Mouse (Mus musculus): ENCODE data around the gene Sec14l1. TPM values are rescaled to one million over a fixed set of nuclear protein-coding genes. Genes with fewer than 3 reads are reported as not detected.
"Not testable (repeated sequence)": the region's sequence is repeated elsewhere in the genome, so short reads cannot be mapped to it uniquely, and the experiment has no call there.

The Sec14l1 gene
- 43.6 and 56.3 TPM in 2 replicates for polyA plus RNA-seq (2014; fragmentation: Nextera tagmentation; extraction: Ambion mirVana)

- peaks cover 16% of the 10 kb centered on the region for H3K36me3 ChIP-seq (ENCODE audit: control insufficient read depth, insufficient read depth, low read length)
- peak; percentile 98 for DNase-seq (ENCODE audit: low spot score)
- peak within 1 kb of the TSS; percentile 98 for H3K27ac ChIP-seq (ENCODE audit: low read depth, low read length)
- no peaks in the 10 kb centered on the region for H3K9me3 ChIP-seq (replicated peaks; ENCODE audit: control insufficient read depth, low read length)
- under 1% methylated on average over 54 of the region's 67 CpGs for WGBS
- H3K9ac ChIP-seq (ENCODE audit: low read length), result peak within 1 kb of the TSS; percentile 84
- peak within 1 kb of the TSS; percentile 69 for H3K4me2 ChIP-seq (ENCODE audit: low read length)
- H3K4me3 ChIP-seq (ENCODE audit: low read depth, low read length), result peak within 1 kb of the TSS; percentile 77
- no peaks in the 10 kb centered on the region for H3K27me3 ChIP-seq (replicated peaks; ENCODE audit: control insufficient read depth, insufficient read depth, low read length)
- ATAC-seq, result peak; percentile 96
- peaks cover 39% of the 10 kb centered on the region for H3K4me1 ChIP-seq (ENCODE audit: control insufficient read depth, insufficient read depth, low read length)
Observed at GRCm38 (mm10) chr11:117114592-117115345, at the start of gene Sec14l1. Gene Sec14l1, plus strand, starts transcription at chr11:117115168.

- not testable (repeated sequence) for H3K4me2 ChIP-seq (ENCODE audit: low read length); ATAC-seq; H3K4me3 ChIP-seq (ENCODE audit: low read depth, low read length); H3K27ac ChIP-seq (ENCODE audit: low read depth, low read length); H3K27me3 ChIP-seq (replicated peaks; ENCODE audit: control insufficient read depth, insufficient read depth, low read length); H3K4me1 ChIP-seq (ENCODE audit: control insufficient read depth, insufficient read depth, low read length); DNase-seq (ENCODE audit: low spot score); H3K9ac ChIP-seq (ENCODE audit: low read length); H3K36me3 ChIP-seq (ENCODE audit: control insufficient read depth, insufficient read depth, low read length); H3K9me3 ChIP-seq (replicated peaks; ENCODE audit: control insufficient read depth, low read length)
- 89% methylated on average over 5 of the region's 5 CpGs for WGBS
Observed at GRCm38 (mm10) chr11:117065602-117066001, 49.4 kb upstream of the Sec14l1 start.

- WGBS, result 74% methylated on average over 5 of the region's 5 CpGs
- Histone ChIP-seq H3K27ac (ENCODE audit: low read depth, low read length) (no peak overlapping the region; the same call in 1 of the 2 replicates), H3K9ac (ENCODE audit: low read length) (no peak overlapping the region), H3K4me3 (ENCODE audit: low read depth, low read length) (no peak overlapping the region), H3K9me3 (replicated peaks; ENCODE audit: control insufficient read depth, low read length) (no peaks in the 10 kb centered on the region), H3K36me3 (ENCODE audit: control insufficient read depth, insufficient read depth, low read length) (no peaks in the 10 kb centered on the region), H3K4me1 (ENCODE audit: control insufficient read depth, insufficient read depth, low read length) (0 out of 2 replicates have a peak, but pooled peaks cover 2% of the 10 kb centered on the region), H3K4me2 (ENCODE audit: low read length) (no peak overlapping the region), H3K27me3 (replicated peaks; ENCODE audit: control insufficient read depth, insufficient read depth, low read length) (no peaks in the 10 kb centered on the region)
- DNase-seq (ENCODE audit: low spot score) (no peak), ATAC-seq (no peak)
Observed at GRCm38 (mm10) chr11:117066738-117067137, 48.2 kb upstream of the Sec14l1 start.

DNA sequence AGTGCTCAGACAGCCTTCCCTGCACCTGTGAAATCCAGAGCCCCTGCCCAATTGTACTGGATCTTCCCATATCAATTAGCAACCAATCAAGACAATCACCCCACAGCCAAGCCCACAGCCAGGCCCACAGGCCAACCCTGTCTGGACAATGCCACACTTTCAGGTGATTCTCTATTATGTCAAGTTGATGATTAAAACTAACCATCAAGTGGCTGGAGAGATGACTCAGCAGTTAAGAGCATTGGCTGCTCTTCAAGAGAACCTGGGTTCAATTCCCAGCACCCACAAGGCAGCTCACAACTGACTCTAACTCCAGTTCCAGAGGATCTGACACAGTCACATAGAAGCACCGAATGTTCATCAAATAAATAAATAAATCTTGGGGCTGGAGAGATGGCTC, 46.6 kb upstream of the Sec14l1 start:
- Histone ChIP-seq H3K36me3 (ENCODE audit: control insufficient read depth, insufficient read depth, low read length) (no peaks in the 10 kb centered on the region), H3K4me2 (ENCODE audit: low read length) (no peak overlapping the region), H3K9ac (ENCODE audit: low read length) (no peak overlapping the region), H3K4me3 (ENCODE audit: low read depth, low read length) (no peak overlapping the region), H3K27me3 (replicated peaks; ENCODE audit: control insufficient read depth, insufficient read depth, low read length) (no peaks in the 10 kb centered on the region), H3K27ac (ENCODE audit: low read depth, low read length) (no peak overlapping the region), H3K4me1 (ENCODE audit: control insufficient read depth, insufficient read depth, low read length) (no peaks in the 10 kb centered on the region), H3K9me3 (replicated peaks; ENCODE audit: control insufficient read depth, low read length) (no peaks in the 10 kb centered on the region)
- no peak for DNase-seq (ENCODE audit: low spot score)
- ATAC-seq, result no peak
- 90% methylated on average over 1 of the region's 1 CpGs for WGBS

- H3K9me3 ChIP-seq (replicated peaks; ENCODE audit: control insufficient read depth, low read length), result no peaks in the 10 kb centered on the region
- no peak overlapping the region for H3K27ac ChIP-seq (ENCODE audit: low read depth, low read length)
- H3K27me3 ChIP-seq (replicated peaks; ENCODE audit: control insufficient read depth, insufficient read depth, low read length), result no peaks in the 10 kb centered on the region
- H3K4me1 ChIP-seq (ENCODE audit: control insufficient read depth, insufficient read depth, low read length), result no peaks in the 10 kb centered on the region
- DNase-seq (ENCODE audit: low spot score), result no peak
- H3K4me2 ChIP-seq (ENCODE audit: low read length), result no peak overlapping the region
- no peak overlapping the region for H3K4me3 ChIP-seq (ENCODE audit: low read depth, low read length)
- H3K9ac ChIP-seq (ENCODE audit: low read length), result no peak overlapping the region
- ATAC-seq, result no peak
- WGBS, result 72% methylated on average over 3 of the region's 3 CpGs
- H3K36me3 ChIP-seq (ENCODE audit: control insufficient read depth, insufficient read depth, low read length), result no peaks in the 10 kb centered on the region
Observed at GRCm38 (mm10) chr11:117069027-117069426, 45.9 kb upstream of the Sec14l1 start.

DNA sequence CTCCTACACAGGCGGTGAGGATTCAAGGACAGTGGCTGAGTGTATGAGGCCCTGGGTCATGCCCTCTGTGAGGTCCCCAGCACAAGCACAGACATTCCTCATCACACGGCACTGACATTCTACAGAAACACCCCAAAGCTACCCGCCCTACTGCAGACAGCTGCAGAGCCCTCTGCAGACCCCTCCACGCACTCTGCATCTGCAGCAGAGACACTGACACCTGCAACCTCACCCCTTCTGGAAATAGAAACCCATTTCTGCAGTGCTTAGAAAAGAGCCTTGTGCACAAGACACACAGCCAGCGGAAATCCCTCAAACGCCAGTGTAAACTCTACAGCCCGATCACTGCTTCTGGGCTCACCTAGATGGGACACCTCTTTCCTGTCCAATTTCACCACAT, 44.3 kb upstream of the Sec14l1 start:
- WGBS, result 86% methylated on average over 7 of the region's 7 CpGs
- H3K4me3 ChIP-seq (ENCODE audit: low read depth, low read length), result no peak overlapping the region
- H3K4me2 ChIP-seq (ENCODE audit: low read length), result no peak overlapping the region
- no peak for DNase-seq (ENCODE audit: low spot score)
- no peaks in the 10 kb centered on the region for H3K27me3 ChIP-seq (replicated peaks; ENCODE audit: control insufficient read depth, insufficient read depth, low read length)
- no peaks in the 10 kb centered on the region for H3K9me3 ChIP-seq (replicated peaks; ENCODE audit: control insufficient read depth, low read length)
- H3K4me1 ChIP-seq (ENCODE audit: control insufficient read depth, insufficient read depth, low read length), result no peaks in the 10 kb centered on the region
- no peaks in the 10 kb centered on the region for H3K36me3 ChIP-seq (ENCODE audit: control insufficient read depth, insufficient read depth, low read length)
- no peak for ATAC-seq
- H3K27ac ChIP-seq (ENCODE audit: low read depth, low read length), result no peak overlapping the region
- H3K9ac ChIP-seq (ENCODE audit: low read length), result no peak overlapping the region

DNA sequence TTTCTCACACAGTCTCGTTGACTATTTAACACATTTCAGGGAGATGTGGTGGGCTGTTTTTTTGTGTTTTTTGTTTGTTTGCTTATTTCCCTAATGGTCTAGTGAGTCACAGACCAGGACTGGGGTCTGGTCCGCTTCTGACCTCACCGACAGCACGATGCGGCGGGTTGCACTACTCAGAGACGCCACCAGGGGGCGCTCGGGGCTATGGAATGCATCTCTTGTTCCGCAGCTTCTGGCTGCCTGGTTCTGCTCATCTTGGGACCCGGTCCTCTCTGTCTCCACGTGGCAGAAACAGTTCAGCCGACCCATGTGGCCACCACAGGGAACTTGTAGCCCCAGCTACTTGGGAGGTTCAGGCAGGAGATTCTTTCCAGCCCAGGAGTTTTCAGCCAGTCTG, 42.8 kb upstream of the Sec14l1 start:
- H3K36me3 ChIP-seq (ENCODE audit: control insufficient read depth, insufficient read depth, low read length), result no peaks in the 10 kb centered on the region
- peaks cover 5% of the 10 kb centered on the region for H3K4me1 ChIP-seq (ENCODE audit: control insufficient read depth, insufficient read depth, low read length)
- DNase-seq (ENCODE audit: low spot score), result peak; percentile 83
- no peak overlapping the region for H3K4me2 ChIP-seq (ENCODE audit: low read length)
- peak; percentile 26; the same call in 1 of the 2 replicates for ATAC-seq
- H3K4me3 ChIP-seq (ENCODE audit: low read depth, low read length), result no peak overlapping the region
- H3K9me3 ChIP-seq (replicated peaks; ENCODE audit: control insufficient read depth, low read length), result no peaks in the 10 kb centered on the region
- no peak overlapping the region for H3K27ac ChIP-seq (ENCODE audit: low read depth, low read length)
- 2% methylated on average over 13 of the region's 13 CpGs for WGBS
- no peaks in the 10 kb centered on the region for H3K27me3 ChIP-seq (replicated peaks; ENCODE audit: control insufficient read depth, insufficient read depth, low read length)
- no peak overlapping the region for H3K9ac ChIP-seq (ENCODE audit: low read length)

DNA sequence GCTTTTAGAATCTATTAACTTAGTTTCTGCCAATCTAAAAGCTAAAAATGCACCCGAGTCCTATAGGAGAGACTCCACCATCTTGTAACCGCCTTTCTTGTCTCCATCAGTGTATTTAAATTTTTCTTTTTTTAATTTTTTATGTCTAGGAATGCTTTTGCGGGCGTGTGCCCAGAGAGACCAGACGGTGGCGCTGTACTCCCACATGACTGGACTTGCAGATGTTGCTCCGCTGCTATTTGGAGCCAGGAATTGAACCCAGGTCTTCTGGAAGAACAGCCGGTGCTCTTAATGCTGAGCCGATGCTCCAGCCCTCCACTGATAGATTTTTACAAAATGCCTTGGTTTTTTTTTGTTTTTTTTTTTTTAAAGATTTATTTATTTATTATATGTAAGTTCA, 41.5 kb upstream of the Sec14l1 start:
- no peak overlapping the region for H3K4me2 ChIP-seq (ENCODE audit: low read length)
- H3K36me3 ChIP-seq (ENCODE audit: control insufficient read depth, insufficient read depth, low read length), result peaks cover 6% of the 10 kb centered on the region
- no peak overlapping the region for H3K27ac ChIP-seq (ENCODE audit: low read depth, low read length)
- H3K9me3 ChIP-seq (replicated peaks; ENCODE audit: control insufficient read depth, low read length), result no peaks in the 10 kb centered on the region
- no peak for DNase-seq (ENCODE audit: low spot score)
- H3K4me3 ChIP-seq (ENCODE audit: low read depth, low read length), result no peak overlapping the region
- WGBS, result 95% methylated on average over 9 of the region's 9 CpGs
- peaks cover 10% of the 10 kb centered on the region for H3K4me1 ChIP-seq (ENCODE audit: control insufficient read depth, insufficient read depth, low read length)
- no peak for ATAC-seq
- no peak overlapping the region for H3K9ac ChIP-seq (ENCODE audit: low read length)
- H3K27me3 ChIP-seq (replicated peaks; ENCODE audit: control insufficient read depth, insufficient read depth, low read length), result no peaks in the 10 kb centered on the region

- H3K36me3 ChIP-seq (ENCODE audit: control insufficient read depth, insufficient read depth, low read length), result peaks cover 33% of the 10 kb centered on the region
- ATAC-seq (peak; percentile 75), DNase-seq (ENCODE audit: low spot score) (peak; percentile 92)
- peak overlapping the region; percentile 89 for H3K9ac ChIP-seq (ENCODE audit: low read length)
- H3K4me3 ChIP-seq (ENCODE audit: low read depth, low read length), result peak overlapping the region; percentile 75
- H3K4me1 ChIP-seq (ENCODE audit: control insufficient read depth, insufficient read depth, low read length), result peaks cover 10% of the 10 kb centered on the region
- no peaks in the 10 kb centered on the region for H3K27me3 ChIP-seq (replicated peaks; ENCODE audit: control insufficient read depth, insufficient read depth, low read length)
- WGBS, result under 1% methylated on average over 54 of the region's 54 CpGs
- peak overlapping the region; percentile 80 for H3K4me2 ChIP-seq (ENCODE audit: low read length)
- H3K27ac ChIP-seq (ENCODE audit: low read depth, low read length), result peak overlapping the region; percentile 73
- no peaks in the 10 kb centered on the region for H3K9me3 ChIP-seq (replicated peaks; ENCODE audit: control insufficient read depth, low read length)
Observed at GRCm38 (mm10) chr11:117076576-117077196, 38.3 kb upstream of the Sec14l1 start.
